Mouse (Mus musculus): Measurements from ENCODE around the gene Mfsd4b1. TPM values are rescaled to one million over a fixed set of nuclear protein-coding genes. Genes with fewer than 3 reads are reported as not detected.

Mfsd4b1 gene
- polyA plus RNA-seq, 1 experiment from 2014 or later, result 0.69 TPM

GRCm38 (mm10) chr10:39982604-39983003 lies 42.5 kb downstream of the Mfsd4b1 start:
- Histone ChIP-seq H3K4me3 (ENCODE audit: low read depth, low read length) (no peak overlapping the region), H3K36me3 (ENCODE audit: insufficient read depth, low read length) (no peaks in the 10 kb centered on the region), H3K4me1 (ENCODE audit: insufficient read depth, low read depth, low read length) (no peaks in the 10 kb centered on the region), H3K27ac (ENCODE audit: low read length) (no peak overlapping the region), H3K27me3 (replicated peaks; ENCODE audit: insufficient read depth, low read length) (no peaks in the 10 kb centered on the region), H3K9me3 (ENCODE audit: low read length) (peaks cover 6% of the 10 kb centered on the region; the same call in 1 of the 2 replicates), H3K9ac (replicated peaks; ENCODE audit: low read depth) (no peak overlapping the region), H3K4me2 (replicated peaks; ENCODE audit: low read depth, low read length) (no peak overlapping the region)
- WGBS, result 56% methylated on average over 5 of the region's 5 CpGs
- DNase-seq (ENCODE audit: low spot score) (no peak), ATAC-seq (no peak)
- TF ChIP-seq CTCF (IDR thresholded peaks at IDR 0.05) (no peak), EP300 (IDR thresholded peaks at IDR 0.05) (no peak)

GRCm38 (mm10) chr10:39978231-39978630 lies 46.8 kb downstream of the Mfsd4b1 start:
- H3K4me1 ChIP-seq (ENCODE audit: insufficient read depth, low read depth, low read length), result no peaks in the 10 kb centered on the region
- H3K27ac ChIP-seq (ENCODE audit: low read length), result no peak overlapping the region
- H3K9ac ChIP-seq (replicated peaks; ENCODE audit: low read depth), result no peak overlapping the region
- no peak overlapping the region for H3K4me2 ChIP-seq (replicated peaks; ENCODE audit: low read depth, low read length)
- no peak for DNase-seq (ENCODE audit: low spot score)
- no peaks in the 10 kb centered on the region for H3K36me3 ChIP-seq (ENCODE audit: insufficient read depth, low read length)
- H3K4me3 ChIP-seq (ENCODE audit: low read depth, low read length), result no peak overlapping the region
- no peaks in the 10 kb centered on the region for H3K27me3 ChIP-seq (replicated peaks; ENCODE audit: insufficient read depth, low read length)
- TF ChIP-seq CTCF (IDR thresholded peaks at IDR 0.05) (no peak), EP300 (IDR thresholded peaks at IDR 0.05) (no peak)
- no peak for ATAC-seq
- H3K9me3 ChIP-seq (ENCODE audit: low read length), result peaks cover 8% of the 10 kb centered on the region; the same call in 1 of the 2 replicates
- WGBS, result 88% methylated on average over 1 of the region's 1 CpGs

- Histone ChIP-seq H3K36me3 (ENCODE audit: insufficient read depth, low read length) (no peaks in the 10 kb centered on the region), H3K27ac (ENCODE audit: low read length) (no peak overlapping the region), H3K9me3 (ENCODE audit: low read length) (peaks cover 8% of the 10 kb centered on the region; the same call in 1 of the 2 replicates), H3K4me3 (ENCODE audit: low read depth, low read length) (no peak overlapping the region), H3K4me2 (replicated peaks; ENCODE audit: low read depth, low read length) (no peak overlapping the region), H3K4me1 (ENCODE audit: insufficient read depth, low read depth, low read length) (no peaks in the 10 kb centered on the region), H3K27me3 (replicated peaks; ENCODE audit: insufficient read depth, low read length) (no peaks in the 10 kb centered on the region), H3K9ac (replicated peaks; ENCODE audit: low read depth) (no peak overlapping the region)
- TF ChIP-seq CTCF (IDR thresholded peaks at IDR 0.05) (no peak), EP300 (IDR thresholded peaks at IDR 0.05) (no peak)
- 96% methylated on average over 4 of the region's 4 CpGs for WGBS
- no peak for DNase-seq (ENCODE audit: low spot score)
- ATAC-seq, result no peak
These were observed 47.7 kb downstream of the Mfsd4b1 start for GRCm38 (mm10) chr10:39977346-39977745.

- no peaks in the 10 kb centered on the region for H3K36me3 ChIP-seq (ENCODE audit: insufficient read depth, low read length)
- no peak overlapping the region for H3K9ac ChIP-seq (replicated peaks; ENCODE audit: low read depth)
- DNase-seq (ENCODE audit: low spot score) (no peak), ATAC-seq (no peak)
- 50% methylated on average over 2 of the region's 2 CpGs for WGBS
- TF ChIP-seq CTCF (IDR thresholded peaks at IDR 0.05) (no peak), EP300 (IDR thresholded peaks at IDR 0.05) (no peak)
- H3K27ac ChIP-seq (ENCODE audit: low read length), result no peak overlapping the region
- H3K4me1 ChIP-seq (ENCODE audit: insufficient read depth, low read depth, low read length), result no peaks in the 10 kb centered on the region
- peaks cover 8% of the 10 kb centered on the region; the same call in 1 of the 2 replicates for H3K9me3 ChIP-seq (ENCODE audit: low read length)
- no peaks in the 10 kb centered on the region for H3K27me3 ChIP-seq (replicated peaks; ENCODE audit: insufficient read depth, low read length)
- H3K4me3 ChIP-seq (ENCODE audit: low read depth, low read length), result no peak overlapping the region
- H3K4me2 ChIP-seq (replicated peaks; ENCODE audit: low read depth, low read length), result no peak overlapping the region
These were observed 49.3 kb downstream of the Mfsd4b1 start for GRCm38 (mm10) chr10:39975771-39976170.

- Histone ChIP-seq H3K27me3 (replicated peaks; ENCODE audit: insufficient read depth, low read length) (no peaks in the 10 kb centered on the region), H3K36me3 (ENCODE audit: insufficient read depth, low read length) (no peaks in the 10 kb centered on the region)
These were observed 50.1 kb downstream of the Mfsd4b1 start for GRCm38 (mm10) chr10:39974982-39975381.

GRCm38 (mm10) chr10:39967512-39967911 lies 57.6 kb downstream of the Mfsd4b1 start:
- Histone ChIP-seq H3K4me1 (ENCODE audit: insufficient read depth, low read depth, low read length) (no peaks in the 10 kb centered on the region), H3K27ac (ENCODE audit: low read length) (no peak overlapping the region), H3K9ac (replicated peaks; ENCODE audit: low read depth) (no peak overlapping the region), H3K27me3 (replicated peaks; ENCODE audit: insufficient read depth, low read length) (no peaks in the 10 kb centered on the region), H3K36me3 (ENCODE audit: insufficient read depth, low read length) (no peaks in the 10 kb centered on the region), H3K4me2 (replicated peaks; ENCODE audit: low read depth, low read length) (no peak overlapping the region), H3K9me3 (ENCODE audit: low read length) (no peaks in the 10 kb centered on the region), H3K4me3 (ENCODE audit: low read depth, low read length) (no peak overlapping the region)
- peak; percentile 46 for DNase-seq (ENCODE audit: low spot score)
- TF ChIP-seq CTCF (IDR thresholded peaks at IDR 0.05) (no peak), EP300 (IDR thresholded peaks at IDR 0.05) (no peak)
- ATAC-seq, result no peak; the same call in 1 of the 2 replicates
- 79% methylated on average over 3 of the region's 3 CpGs for WGBS

More at GRCm38 (mm10) chr10:39974982-39975381, 50.1 kb downstream of the Mfsd4b1 start:
- H3K9ac ChIP-seq (replicated peaks; ENCODE audit: low read depth), result no peak overlapping the region
- no peak overlapping the region for H3K27ac ChIP-seq (ENCODE audit: low read length)
- TF ChIP-seq EP300 (IDR thresholded peaks at IDR 0.05) (no peak), CTCF (IDR thresholded peaks at IDR 0.05) (no peak)
- DNase-seq (ENCODE audit: low spot score), result peak; percentile 21
- no peak overlapping the region for H3K4me3 ChIP-seq (ENCODE audit: low read depth, low read length)
- WGBS, result 36% methylated on average over 11 of the region's 11 CpGs
- ATAC-seq, result no peak; the same call in 1 of the 2 replicates
- H3K9me3 ChIP-seq (ENCODE audit: low read length), result peaks cover 8% of the 10 kb centered on the region; the same call in 1 of the 2 replicates
- H3K4me1 ChIP-seq (ENCODE audit: insufficient read depth, low read depth, low read length), result no peaks in the 10 kb centered on the region
- H3K4me2 ChIP-seq (replicated peaks; ENCODE audit: low read depth, low read length), result no peak overlapping the region

GRCm38 (mm10) chr10:39961906-39962305 lies 63.2 kb downstream of the Mfsd4b1 start:
- H3K4me2 ChIP-seq (replicated peaks; ENCODE audit: low read depth, low read length), result no peak overlapping the region
- ATAC-seq (no peak), DNase-seq (ENCODE audit: low spot score) (no peak)
- no peak overlapping the region for H3K4me3 ChIP-seq (ENCODE audit: low read depth, low read length)
- WGBS, result 26% methylated on average over 1 of the region's 1 CpGs
- H3K4me1 ChIP-seq (ENCODE audit: insufficient read depth, low read depth, low read length), result peaks cover 6% of the 10 kb centered on the region; the same call in 1 of the 2 replicates
- H3K27me3 ChIP-seq (replicated peaks; ENCODE audit: insufficient read depth, low read length), result no peaks in the 10 kb centered on the region
- H3K9ac ChIP-seq (replicated peaks; ENCODE audit: low read depth), result no peak overlapping the region
- no peaks in the 10 kb centered on the region for H3K9me3 ChIP-seq (ENCODE audit: low read length)
- no peaks in the 10 kb centered on the region for H3K36me3 ChIP-seq (ENCODE audit: insufficient read depth, low read length)
- no peak for TF ChIP-seq CTCF (IDR thresholded peaks at IDR 0.05)
- TF ChIP-seq EP300 (IDR thresholded peaks at IDR 0.05), result no peak
- no peak overlapping the region for H3K27ac ChIP-seq (ENCODE audit: low read length)
